Mouse (Mus musculus): ENCODE data around the gene Plekhg5.

DNA sequence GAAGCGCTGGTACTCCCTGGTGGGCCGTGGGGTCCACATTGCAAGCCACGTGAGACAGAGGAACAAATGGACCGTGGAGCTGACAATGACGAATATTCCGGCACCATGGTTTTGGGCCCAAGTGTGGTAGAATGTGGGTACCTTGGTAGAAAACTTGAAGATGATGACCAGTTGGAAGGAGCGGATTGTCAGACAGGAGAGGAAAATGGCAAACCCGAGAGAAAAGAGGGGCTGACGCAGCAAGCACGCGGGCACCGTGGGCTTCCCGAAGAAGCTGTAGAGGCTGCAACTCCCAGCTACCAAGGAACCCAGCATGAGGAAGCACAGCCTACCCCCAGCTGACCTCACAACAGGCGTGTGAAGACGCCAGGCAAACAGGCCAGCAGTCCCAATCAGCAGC lies 43.8 kb upstream of the Plekhg5 start:
- TF ChIP-seq EP300 (IDR thresholded peaks at IDR 0.05; ENCODE audit: insufficient read depth, low read depth, low read length), result no peak
- TF ChIP-seq POLR2A (IDR thresholded peaks at IDR 0.05; ENCODE audit: insufficient read depth, low read depth, low read length), result no peak
- TF ChIP-seq CTCF (IDR thresholded peaks at IDR 0.05), result no peak
